Mouse (Mus musculus): ENCODE results near the gene Il12a. TPM values are rescaled to one million over a fixed set of nuclear protein-coding genes. Genes with fewer than 3 reads are reported as not detected.

Il12a gene
- total and polyA plus RNA-seq, 3 experiments = 3.8 to 12.3 (median 11.2) TPM

GRCm38 (mm10) chr3:68692600-68693225 is 2.3 kb downstream of the Il12a start:
- H3K9ac ChIP-seq (ENCODE audit: insufficient read depth, low read depth) = peak overlapping the region; percentile 66
- H3K4me2 ChIP-seq (ENCODE audit: insufficient read depth, low read depth, poor library complexity, severe bottlenecking) = peak overlapping the region; percentile 71
- H3K9me3 ChIP-seq (replicated peaks; ENCODE audit: low read length) = no peaks in the 10 kb centered on the region
- TF ChIP-seq KAT2A (IDR thresholded peaks at IDR 0.05; ENCODE audit: insufficient replicate concordance, low read length) (no peak), ZMIZ1 (IDR thresholded peaks at IDR 0.05; ENCODE audit: low read depth, low read length) (no peak), ZC3H11A (IDR thresholded peaks at IDR 0.05; ENCODE audit: low read depth, low read length) (no peak), USF2 (conservative IDR thresholded peaks at IDR 0.05; ENCODE audit: low read depth, low read length) (no peak), CHD1 (IDR thresholded peaks at IDR 0.05; ENCODE audit: low read depth, low read length) (peak; percentile 23; the same call in 1 of the 2 replicates), IRF4 (IDR thresholded peaks at IDR 0.05; ENCODE audit: low read depth, low read length) (peak; percentile 0; the same call in 1 of the 2 replicates), ZKSCAN1 (IDR thresholded peaks at IDR 0.05; ENCODE audit: borderline replicate concordance, low read depth, low read length) (no peak), JUN (IDR thresholded peaks at IDR 0.05; ENCODE audit: insufficient read depth, low read depth, low read length) (no peak), BHLHE40 (IDR thresholded peaks at IDR 0.05; ENCODE audit: low read depth, low read length) (peak; percentile 45; the same call in 1 of the 2 replicates), RCOR1 (conservative IDR thresholded peaks at IDR 0.05; ENCODE audit: low read depth, low read length) (no peak), EP300 (IDR thresholded peaks at IDR 0.05; ENCODE audit: low read length) (peak; percentile 43; the same call in 1 of the 2 replicates), POLR2AphosphoS2 (IDR thresholded peaks at IDR 0.05; ENCODE audit: low read depth, low read length) (no peak), JUND (conservative IDR thresholded peaks at IDR 0.05; ENCODE audit: low read depth, low read length) (no peak), TCF12 (IDR thresholded peaks at IDR 0.05; ENCODE audit: low read depth, low read length) (no peak), UBTF (IDR thresholded peaks at IDR 0.05; ENCODE audit: low read depth, low read length) (no peak), MYC (IDR thresholded peaks at IDR 0.05; ENCODE audit: low read depth, low read length) (0 out of 2 replicates have a peak, but pooled peaks have one; percentile 10), RAD21 (IDR thresholded peaks at IDR 0.05; ENCODE audit: low read depth, low read length) (no peak), ETS1 (conservative IDR thresholded peaks at IDR 0.05; ENCODE audit: low read depth, low read length) (0 out of 2 replicates have a peak, but pooled peaks have one; percentile 9), NELFE (IDR thresholded peaks at IDR 0.05; ENCODE audit: low read depth, low read length) (no peak)
- H3K79me2 ChIP-seq (replicated peaks; ENCODE audit: control insufficient read depth, extremely low read depth, insufficient read depth, poor library complexity, severe bottlenecking) = no peaks in the 10 kb centered on the region
- peaks cover 11 to 56% of the 10 kb centered on the region in 2 experiments for H3K4me1 ChIP-seq (ENCODE audit: control insufficient read depth in 1 of 2, insufficient read depth in 2 of 2)
- dilution Hi-C loops (cut with MboI; ENCODE audit: extremely low pct_ligation_motif_present, extremely low pct_unique_long_range_greater_than_20kb, low sequenced_read_pairs) = no loop called here
- H3K27me3 ChIP-seq (replicated peaks) = no peaks in the 10 kb centered on the region
- DNase-seq (ENCODE audit: extremely low read depth) = no peak
- H3K4me3 ChIP-seq (replicated peaks in 1 of 3; ENCODE audit: low read depth in 2 of 3, low read length in 2 of 3, poor library complexity in 1 of 3) = peak overlapping the region; percentile 27 to 76 (median 56)
- in situ Hi-C loops (cut with MboI; ENCODE audit: low pct_ligation_motif_present, low pct_unique_long_range_greater_than_20kb, low sequenced_read_pairs) = loop anchor here (5.0 kb wide), 1 partner anchor 40 kb away; no protein-coding TSS in a partner anchor
- H3K36me3 ChIP-seq (replicated peaks in 1 of 2; ENCODE audit: control insufficient read depth in 1 of 2, insufficient read depth in 1 of 2, low read length in 1 of 2) = peaks cover 21 to 25% of the 10 kb centered on the region in 2 experiments
- peak overlapping the region; percentile 91 for H3K27ac ChIP-seq (ENCODE audit: insufficient read depth, low read depth)

All from CH12.LX (cell line).